Mouse (Mus musculus): Measurements from ENCODE around the gene Lrrc10b. TPM values are rescaled to one million over a fixed set of nuclear protein-coding genes. Genes with fewer than 3 reads are reported as not detected.

The Lrrc10b gene
- total and polyA plus RNA-seq, 3 experiments = not detected

GRCm38 (mm10) chr19:10449190-10449589 lies 8.1 kb downstream of the Lrrc10b start:
- no peaks in the 10 kb centered on the region for H3K36me3 ChIP-seq (ENCODE audit: control insufficient read depth in 1 of 2, insufficient read depth in 2 of 2, low read length in 2 of 2)
- H3K79me2 ChIP-seq (ENCODE audit: control insufficient read depth, insufficient read depth, low read length, poor library complexity) = no peaks in the 10 kb centered on the region
- no peaks in the 10 kb centered on the region for H3K4me1 ChIP-seq (ENCODE audit: control insufficient read depth in 1 of 2, insufficient read depth in 2 of 2, low read length in 2 of 2)
- H3K4me3 ChIP-seq (ENCODE audit: control insufficient read depth in 1 of 2, insufficient read depth in 1 of 2, low read depth in 2 of 2, low read length in 2 of 2) = no peak overlapping the region
- no peak for TF ChIP-seq EP300 (IDR thresholded peaks at IDR 0.05; ENCODE audit: low read depth in 1 of 2, low read length in 2 of 2)
- TF ChIP-seq POLR2AphosphoS5 (IDR thresholded peaks at IDR 0.05; ENCODE audit: borderline replicate concordance, low read depth, low read length) = no peak
- no peak for TF ChIP-seq POLR2AphosphoS2 (IDR thresholded peaks at IDR 0.05; ENCODE audit: low read length)
- no peak for TF ChIP-seq ZKSCAN1 (IDR thresholded peaks at IDR 0.05; ENCODE audit: low read depth, low read length)
- no peak for TF ChIP-seq ETS1 (IDR thresholded peaks at IDR 0.05; ENCODE audit: low read depth, low read length)
- TF ChIP-seq USF2 (IDR thresholded peaks at IDR 0.05; ENCODE audit: borderline replicate concordance in 1 of 2, insufficient read depth in 1 of 2, low read depth in 1 of 2, low read length in 2 of 2) = no peak
- no peak for TF ChIP-seq MXI1 (IDR thresholded peaks at IDR 0.05; ENCODE audit: low read depth, low read length)
- no peak for TF ChIP-seq ELF1 (IDR thresholded peaks at IDR 0.05; ENCODE audit: low read depth, low read length)
- TF ChIP-seq HCFC1 (IDR thresholded peaks at IDR 0.05; ENCODE audit: low read depth, low read length) = no peak
- no peak for TF ChIP-seq NELFE (IDR thresholded peaks at IDR 0.05; ENCODE audit: low read depth, low read length)
- no peak for TF ChIP-seq MAFK (IDR thresholded peaks at IDR 0.05; ENCODE audit: borderline replicate concordance, low read depth, low read length)
- no peak for TF ChIP-seq ZMIZ1 (IDR thresholded peaks at IDR 0.05; ENCODE audit: low read depth, low read length)
- no peak for TF ChIP-seq MAX (IDR thresholded peaks at IDR 0.05; ENCODE audit: low read length)
- no peak for TF ChIP-seq RCOR1 (IDR thresholded peaks at IDR 0.05; ENCODE audit: low read depth, low read length)
- TF ChIP-seq ZNF384 (IDR thresholded peaks at IDR 0.05; ENCODE audit: low read depth, low read length) = no peak
- TF ChIP-seq GABPA (IDR thresholded peaks at IDR 0.05; ENCODE audit: low read depth, low read length) = no peak
- no peak for TF ChIP-seq MAZ (IDR thresholded peaks at IDR 0.05; ENCODE audit: low read depth, low read length)
- no peak for TF ChIP-seq MYB (IDR thresholded peaks at IDR 0.05; ENCODE audit: low read depth, low read length)
- DNase-seq (ENCODE audit: low read depth, low spot score) = no peak
- H3K27me3 ChIP-seq (ENCODE audit: control insufficient read depth in 1 of 2, insufficient read depth in 2 of 2, low read length in 2 of 2) = no peaks in the 10 kb centered on the region; a peak in 2 of 4 replicates
- no peak overlapping the region for H3K27ac ChIP-seq (ENCODE audit: control insufficient read depth, low read depth, low read length)
- no peak overlapping the region for H3K9ac ChIP-seq (ENCODE audit: control insufficient read depth, low read depth, low read length, poor library complexity, severe bottlenecking)
- H3K9me3 ChIP-seq (replicated peaks; ENCODE audit: insufficient read depth, low read length) = no peaks in the 10 kb centered on the region

- Histone ChIP-seq H3K9me3 (replicated peaks; ENCODE audit: insufficient read depth, low read length) (no peaks in the 10 kb centered on the region), H3K4me3 (ENCODE audit: control insufficient read depth in 1 of 2, insufficient read depth in 1 of 2, low read depth in 2 of 2, low read length in 2 of 2) (no peak overlapping the region), H3K9ac (ENCODE audit: control insufficient read depth, low read depth, low read length, poor library complexity, severe bottlenecking) (no peak overlapping the region), H3K4me1 (ENCODE audit: control insufficient read depth in 1 of 2, insufficient read depth in 2 of 2, low read length in 2 of 2) (no peaks in the 10 kb centered on the region), H3K27me3 (ENCODE audit: control insufficient read depth in 1 of 2, insufficient read depth in 2 of 2, low read length in 2 of 2) (no peaks in the 10 kb centered on the region; a peak in 2 of 4 replicates), H3K27ac (ENCODE audit: control insufficient read depth, low read depth, low read length) (no peak overlapping the region), H3K36me3 (ENCODE audit: control insufficient read depth in 1 of 2, insufficient read depth in 2 of 2, low read length in 2 of 2) (no peaks in the 10 kb centered on the region), H3K79me2 (ENCODE audit: control insufficient read depth, insufficient read depth, low read length, poor library complexity) (no peaks in the 10 kb centered on the region)
- TF ChIP-seq MEF2A (IDR thresholded peaks at IDR 0.05; ENCODE audit: extremely low read depth, insufficient replicate concordance, low read depth, low read length, poor library complexity, severe bottlenecking) = no peak
- TF ChIP-seq USF1 (IDR thresholded peaks at IDR 0.05; ENCODE audit: low read depth, low read length) = no peak
- no peak for TF ChIP-seq POLR2A (IDR thresholded peaks at IDR 0.05; ENCODE audit: control insufficient read depth in 1 of 2, insufficient read depth in 1 of 2, low read depth in 1 of 2, low read length in 2 of 2, poor library complexity in 1 of 2)
- TF ChIP-seq CHD2 (IDR thresholded peaks at IDR 0.05; ENCODE audit: low read length) = no peak
- TF ChIP-seq UBTF (IDR thresholded peaks at IDR 0.05; ENCODE audit: borderline replicate concordance, insufficient read depth, low read depth, low read length) = no peak
- TF ChIP-seq TAL1 (IDR thresholded peaks at IDR 0.05; ENCODE audit: low read length) = no peak
- no peak for DNase-seq (ENCODE audit: low read depth, low spot score)
Observed at GRCm38 (mm10) chr19:10448275-10448674, 9.0 kb downstream of the Lrrc10b start.
